Mouse (Mus musculus) spleen, adult 2 months (tissue): ENCODE data around the gene Arid3b.

Source experiments
- CTCF ChIP-seq: fragments of 200-500 bp; IDR thresholded peaks from 2 replicates; pipeline ENCODE4 v1.5.1; 2011; ENCODE audit warnings: mild to moderate bottlenecking, inconsistent platforms; ENCODE audit not compliant: insufficient read depth, insufficient read length, insufficient replicate concordance; ENCODE audit errors: extremely low read depth
- POLR2A ChIP-seq: fragments of 200-500 bp; IDR thresholded peaks from 2 replicates; pipeline ENCODE4 v1.6.1; 2011; ENCODE audit warnings: low read depth, low read length, inconsistent platforms

GRCm38 (mm10) chr9:57810691-57811090, 25.9 kb downstream of the Arid3b start:
- TF ChIP-seq CTCF (no peak), POLR2A (no peak)
